Mouse (Mus musculus) urinary bladder, postnatal 10 days (tissue): Measurements from ENCODE around the gene Cd4.
"Not testable (repeated sequence)": the region's sequence is repeated elsewhere in the genome, so short reads cannot be mapped to it uniquely, and the experiment has no call there.

Experiments used
- DNase-seq: peaks from one replicate; pipeline ENCODE4 v3.0.0; 2022; ENCODE audit warnings: low spot score

Gene Cd4

DNA sequence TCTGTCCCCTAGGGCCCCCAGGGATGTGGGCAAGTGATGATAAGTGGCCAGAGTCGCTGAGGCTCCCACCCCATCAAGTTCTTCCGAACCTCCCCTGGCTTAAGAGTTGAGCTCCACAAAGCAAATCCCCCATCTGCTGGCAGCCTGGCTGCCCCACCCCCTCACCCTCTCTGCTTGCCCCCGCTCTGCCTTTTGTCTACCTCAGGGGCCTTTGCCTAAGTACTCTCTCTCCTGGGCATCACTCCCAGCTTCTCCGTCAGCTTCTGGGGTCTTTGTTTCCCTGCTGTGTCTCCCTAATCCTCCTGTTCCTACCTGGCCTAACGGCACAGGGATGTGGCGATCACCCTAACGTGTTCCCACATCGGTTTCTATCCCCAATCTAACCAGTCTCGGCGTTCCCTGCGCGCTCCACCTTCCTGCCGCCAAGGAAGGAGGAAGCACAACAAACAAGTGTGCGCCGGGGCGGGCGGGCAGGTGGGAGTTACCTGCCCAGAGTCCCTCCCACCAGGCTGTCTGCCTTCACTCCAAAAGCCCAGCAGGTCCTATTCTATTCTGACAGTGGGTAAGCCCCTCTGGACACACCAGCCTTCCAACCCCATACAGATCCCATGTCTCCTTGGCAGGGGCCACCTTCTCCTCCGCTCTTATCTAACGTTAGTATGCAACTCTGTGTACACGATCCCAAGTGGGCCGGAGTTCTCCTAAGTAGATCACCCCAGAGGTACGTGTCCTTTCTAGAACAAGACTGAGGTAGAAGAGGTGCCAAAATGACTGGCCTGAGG is 27.3 kb upstream of the Cd4 start:
- DNase-seq = no peak

DNA sequence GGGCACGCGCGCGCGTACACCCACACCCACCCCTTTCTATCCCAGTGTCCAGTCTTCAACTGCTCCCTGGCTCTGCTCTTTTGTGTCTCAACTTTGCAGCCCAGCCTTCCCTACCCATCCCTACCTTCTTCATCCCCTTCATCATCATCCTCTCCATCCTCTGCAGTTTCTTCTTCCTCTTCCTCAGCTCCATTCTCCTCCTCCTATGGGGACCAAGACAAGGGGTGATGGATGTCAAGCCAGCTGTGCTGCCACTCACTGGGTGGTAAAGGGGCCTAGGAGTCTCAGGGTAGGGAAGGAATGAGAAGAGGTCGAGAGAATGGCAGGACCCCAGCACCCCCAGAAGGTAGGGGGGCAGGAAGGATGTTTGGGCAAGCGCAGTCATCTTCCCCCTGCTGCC is 26.5 kb upstream of the Cd4 start:
- no peak for DNase-seq

DNA sequence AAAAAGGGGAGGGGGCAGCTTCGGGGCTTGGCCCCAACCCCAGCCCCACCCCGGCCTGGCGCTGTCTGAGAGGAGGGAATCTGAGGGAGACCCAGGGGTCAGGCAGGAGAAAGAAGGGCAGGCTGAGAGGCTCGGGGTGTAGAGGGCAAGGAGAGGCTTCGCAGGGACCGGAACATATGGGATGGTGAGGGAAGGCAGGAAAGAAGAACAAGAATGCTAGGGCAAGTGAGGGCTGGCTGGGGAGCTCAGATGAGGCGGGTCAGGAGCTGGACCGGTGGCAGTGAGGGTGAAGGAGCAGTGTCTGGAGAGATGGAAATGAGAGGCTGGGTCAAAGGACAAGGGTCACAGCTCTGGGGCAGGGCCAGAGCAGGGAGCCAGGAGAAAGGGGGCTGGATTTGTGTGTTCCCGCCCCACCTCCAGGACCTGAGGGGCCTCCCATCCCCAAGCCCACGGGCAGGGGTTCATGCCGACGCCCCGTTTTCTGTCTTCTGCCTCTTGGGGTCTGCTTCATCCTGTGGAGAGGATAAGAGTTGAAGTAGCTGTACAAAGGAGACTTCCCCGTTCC is 25.8 kb upstream of the Cd4 start:
- DNase-seq = no peak

DNA sequence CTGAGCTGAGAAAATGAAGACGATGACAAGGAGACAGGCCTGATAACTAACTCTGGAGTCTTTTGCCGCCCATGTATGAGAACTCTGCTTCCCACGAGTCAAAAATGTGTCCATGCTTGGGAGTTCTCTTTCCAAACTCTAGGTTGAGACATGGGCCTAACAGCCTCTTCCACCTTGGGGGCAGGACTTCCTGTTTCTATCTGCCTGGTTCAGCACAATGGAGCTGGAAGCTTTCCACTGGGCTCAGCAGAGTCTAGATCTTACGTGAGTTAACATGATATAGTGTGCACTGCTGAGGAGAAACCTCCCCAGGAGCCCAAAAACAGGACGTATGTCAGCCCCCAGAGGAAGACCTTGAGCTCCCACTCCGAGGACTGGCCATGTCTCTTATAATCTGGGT is 25.2 kb upstream of the Cd4 start:
- no peak for DNase-seq

DNA sequence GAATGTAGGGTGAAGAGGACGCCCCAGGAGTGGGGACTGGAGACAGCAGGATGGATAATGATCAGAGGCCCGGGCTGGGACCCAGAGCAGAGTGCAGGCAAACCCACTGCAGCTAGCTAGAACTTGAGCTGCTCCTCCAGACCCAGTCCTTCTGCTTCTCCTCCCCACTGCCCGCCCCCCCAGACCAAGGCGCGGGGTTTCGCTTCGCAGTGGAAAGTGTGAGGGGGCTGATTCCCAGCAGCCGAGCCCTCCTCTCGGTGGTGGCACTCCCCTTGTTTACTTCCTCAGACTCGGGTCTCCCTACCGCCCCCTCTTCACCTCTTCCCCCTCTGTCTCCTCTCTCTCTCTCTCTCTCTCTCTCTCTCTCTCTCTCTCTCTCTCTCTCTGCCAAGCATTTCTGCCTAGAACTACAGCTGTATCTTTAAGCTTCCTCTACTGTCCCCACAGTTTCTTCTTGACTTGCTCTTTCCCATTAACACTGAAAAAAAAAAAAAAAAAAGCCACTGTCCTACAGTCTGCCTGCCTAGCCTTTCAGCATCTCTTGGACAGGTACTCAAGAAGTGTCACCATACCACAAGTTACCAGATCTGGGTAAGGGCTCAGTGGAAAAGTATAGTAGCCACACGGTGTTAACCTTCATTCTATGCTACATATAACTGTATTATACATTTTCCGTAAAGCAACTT is 23.7 kb upstream of the Cd4 start, which contains the start of gene Lag3:
Gene Lag3 (minus strand): TSS at position 173 of the 686 bp plus-strand sequence.
- no peak for DNase-seq

DNA sequence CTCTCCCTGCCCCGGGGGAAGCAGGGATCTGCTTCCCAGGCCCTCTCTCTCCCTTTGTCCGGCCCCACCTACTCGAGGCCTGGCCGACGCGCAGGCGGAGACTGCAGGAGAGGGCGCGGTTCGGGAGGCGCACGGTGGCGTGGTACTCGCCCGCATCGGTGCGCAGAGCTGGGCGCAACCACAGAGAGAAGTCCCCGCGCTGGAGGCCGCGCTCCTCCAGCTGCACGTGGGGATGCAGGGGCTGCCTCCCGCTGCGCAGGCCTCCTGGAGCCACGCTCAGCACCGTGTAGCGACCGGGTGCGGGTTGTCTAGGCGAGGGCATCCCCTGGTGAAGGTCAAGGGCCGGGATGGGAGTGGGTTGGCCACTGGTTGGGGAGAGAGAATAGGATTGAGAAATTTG is 22.0 kb upstream of the Cd4 start:
- DNase-seq = no peak

DNA sequence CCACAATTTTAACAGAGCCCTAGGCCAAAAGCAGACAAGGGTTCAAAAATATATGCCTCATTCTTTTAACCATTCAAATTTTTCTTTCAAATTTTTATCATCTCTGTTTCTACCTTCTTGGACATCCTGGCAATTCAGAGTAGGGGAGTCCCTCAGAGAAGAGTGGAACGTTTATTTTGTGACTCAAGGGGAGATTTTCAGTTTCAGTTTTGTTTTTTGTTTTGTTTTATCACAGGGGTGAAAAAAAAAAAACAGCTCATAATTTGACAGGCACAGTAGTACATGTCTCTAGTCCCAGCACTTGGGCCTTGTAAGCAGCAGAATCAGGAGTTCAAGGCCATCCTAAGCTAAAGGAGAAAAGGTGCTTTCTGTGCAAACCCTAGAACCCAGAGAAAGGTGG is 19.7 kb upstream of the Cd4 start:
- no peak for DNase-seq

DNA sequence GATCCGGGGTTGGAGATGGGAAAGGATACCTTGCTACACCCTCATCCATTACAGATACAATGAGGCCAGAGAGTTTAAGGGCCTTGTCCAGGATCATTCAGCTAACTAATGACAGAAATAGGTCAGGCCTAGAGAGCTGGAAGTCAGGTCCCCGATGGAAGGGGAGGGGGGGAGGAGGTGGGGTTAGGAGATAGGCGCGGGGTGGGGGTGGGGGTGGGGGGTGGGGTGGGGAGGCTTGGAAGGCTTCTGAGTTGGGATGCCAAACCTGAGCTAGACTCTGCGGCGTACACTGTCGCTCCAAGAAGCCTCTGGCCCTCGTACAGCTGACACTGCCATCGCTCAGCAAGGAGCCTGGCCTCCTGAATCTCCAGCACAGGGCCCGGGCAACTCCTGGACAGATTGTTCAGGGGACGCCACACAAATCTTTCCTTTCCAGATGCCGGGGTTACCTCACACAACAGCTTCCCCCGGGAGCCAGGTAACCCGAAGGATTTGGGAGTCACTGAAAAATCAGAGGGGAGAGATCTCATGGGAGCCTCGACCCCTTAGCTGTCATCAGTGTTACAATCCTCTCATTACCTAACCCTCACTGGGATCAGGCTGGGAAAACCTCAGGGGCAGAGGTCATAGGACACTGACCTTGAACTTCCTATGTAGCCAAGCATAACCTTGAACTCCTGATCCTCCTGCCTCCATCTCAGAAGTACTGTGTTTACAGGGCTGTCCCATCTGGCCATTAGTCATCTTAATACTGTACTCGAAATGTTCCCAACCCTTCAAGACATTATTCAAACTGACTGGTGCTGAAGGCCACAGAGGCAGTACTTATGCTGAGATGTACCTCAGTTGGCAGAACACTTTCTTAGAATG is 17.2 kb upstream of the Cd4 start:
- no peak for DNase-seq

DNA sequence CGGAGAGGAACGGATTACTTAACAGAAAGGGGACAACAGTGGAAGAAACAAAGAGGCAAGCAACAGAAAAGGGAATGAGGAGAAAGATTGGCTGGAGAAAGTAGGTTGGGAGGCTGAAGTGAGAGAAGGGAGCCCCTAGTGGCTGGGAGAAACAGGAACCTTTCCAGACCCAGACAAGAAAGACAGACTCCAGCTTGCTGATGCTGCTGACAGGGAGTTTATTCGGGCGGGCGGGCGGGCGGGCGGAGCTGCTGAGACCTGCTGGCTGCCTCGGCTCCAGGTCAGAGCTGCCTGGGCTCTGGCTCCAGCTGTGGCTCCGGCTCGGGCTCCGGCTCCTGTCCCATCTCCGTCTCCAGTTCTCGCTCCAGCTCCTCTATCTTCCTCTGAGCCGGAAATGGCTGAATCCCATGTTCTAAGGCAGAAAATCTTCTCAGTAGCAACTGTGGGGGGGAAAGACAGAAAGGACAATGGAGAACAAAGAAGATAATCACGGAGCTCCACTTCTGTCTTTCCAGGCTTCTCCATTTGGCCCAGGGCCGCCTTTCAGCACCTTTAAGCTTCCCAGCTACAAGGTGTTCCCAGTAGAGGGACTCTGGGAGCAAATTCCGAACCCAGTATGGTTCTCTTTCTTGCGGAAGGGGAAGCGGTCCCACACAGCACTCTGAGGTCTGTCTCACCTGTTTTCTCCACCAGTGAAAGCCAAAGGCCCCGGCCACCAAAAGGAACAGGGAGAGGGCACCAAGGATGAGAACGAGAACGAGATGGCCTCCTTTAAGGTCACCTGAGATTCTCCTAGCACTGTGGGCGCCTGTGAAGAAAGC is 16.4 kb upstream of the Cd4 start:
- no peak for DNase-seq

DNA sequence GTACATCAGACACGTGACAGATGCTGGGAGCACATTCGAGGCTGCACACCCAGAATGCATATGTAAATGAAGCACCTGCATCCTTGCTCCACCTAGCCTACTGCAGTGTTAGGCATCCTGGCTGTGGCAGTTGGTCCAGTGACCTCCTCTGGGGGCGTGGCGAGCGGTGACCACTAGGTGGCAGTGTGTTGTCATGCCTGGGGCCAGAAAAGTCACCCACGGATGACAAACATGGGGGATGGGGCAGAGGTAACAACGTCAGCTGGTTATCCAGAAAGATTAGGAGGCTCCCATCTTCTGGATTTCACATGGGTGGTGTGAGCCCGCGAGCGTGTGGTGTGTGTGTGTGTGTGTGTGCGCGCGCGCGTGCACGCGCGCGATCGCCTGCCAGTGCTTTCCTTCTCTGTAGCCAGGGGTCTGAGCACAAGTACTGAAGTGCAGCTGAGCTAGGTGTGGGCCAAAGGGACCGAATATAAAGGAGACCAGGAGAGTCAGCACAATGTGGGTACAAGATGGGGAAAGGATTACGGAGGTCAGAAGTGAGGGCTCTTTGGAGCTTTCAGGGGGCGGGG is 15.6 kb upstream of the Cd4 start:
- DNase-seq = peak; percentile 92

DNA sequence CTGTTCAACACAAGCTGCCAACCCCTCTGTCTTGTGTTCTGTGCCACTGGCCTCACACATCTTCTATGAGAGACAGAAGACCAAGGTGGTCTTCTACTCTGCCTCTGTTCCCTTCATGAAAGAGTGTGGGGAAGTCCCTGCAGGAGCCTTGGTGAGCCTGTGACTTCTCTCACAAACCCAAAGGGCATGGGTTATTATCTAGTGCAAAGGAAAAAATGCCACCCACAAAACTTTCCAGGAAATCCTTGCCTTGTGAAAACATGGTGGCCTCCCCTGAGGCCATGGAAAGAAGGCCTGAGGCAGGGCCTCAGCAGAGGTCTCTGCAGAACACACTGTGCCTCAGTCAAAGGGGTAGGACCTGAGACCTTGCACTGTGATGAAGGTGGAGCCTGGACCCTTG is 13.8 kb upstream of the Cd4 start:
- DNase-seq = no peak

DNA sequence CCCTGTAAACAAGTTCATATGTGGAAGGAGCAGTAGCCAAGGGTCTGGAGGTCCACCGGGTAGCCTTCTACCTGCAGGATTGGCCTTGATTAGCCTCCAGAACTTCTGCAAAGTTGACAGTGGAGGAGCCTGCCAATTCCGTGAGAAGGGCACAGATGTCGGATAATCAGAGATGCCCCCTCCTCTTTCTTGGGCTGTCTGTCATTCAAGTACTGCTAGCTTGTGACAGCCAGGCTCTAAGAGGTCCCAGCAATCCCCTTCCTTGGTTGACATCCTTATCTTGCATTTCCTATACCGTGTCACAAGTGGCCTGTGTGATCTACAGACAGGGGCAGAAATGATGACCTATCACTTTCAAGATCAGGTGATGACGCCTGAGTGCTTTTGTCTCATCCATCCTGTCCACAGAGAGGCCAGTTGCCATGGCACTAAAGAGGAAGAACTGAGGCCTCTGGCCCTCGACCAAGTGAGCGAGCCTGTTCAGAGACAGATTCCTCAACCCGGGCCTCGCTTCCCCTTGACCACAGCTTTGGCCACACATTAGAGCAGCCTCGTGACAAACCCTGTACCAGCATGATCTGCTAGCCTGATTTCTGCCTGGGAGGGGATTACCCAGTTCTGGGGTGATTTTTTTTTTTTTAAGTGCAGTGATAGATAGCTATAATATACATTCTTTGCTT is 12.9 kb upstream of the Cd4 start:
- no peak for DNase-seq

DNA sequence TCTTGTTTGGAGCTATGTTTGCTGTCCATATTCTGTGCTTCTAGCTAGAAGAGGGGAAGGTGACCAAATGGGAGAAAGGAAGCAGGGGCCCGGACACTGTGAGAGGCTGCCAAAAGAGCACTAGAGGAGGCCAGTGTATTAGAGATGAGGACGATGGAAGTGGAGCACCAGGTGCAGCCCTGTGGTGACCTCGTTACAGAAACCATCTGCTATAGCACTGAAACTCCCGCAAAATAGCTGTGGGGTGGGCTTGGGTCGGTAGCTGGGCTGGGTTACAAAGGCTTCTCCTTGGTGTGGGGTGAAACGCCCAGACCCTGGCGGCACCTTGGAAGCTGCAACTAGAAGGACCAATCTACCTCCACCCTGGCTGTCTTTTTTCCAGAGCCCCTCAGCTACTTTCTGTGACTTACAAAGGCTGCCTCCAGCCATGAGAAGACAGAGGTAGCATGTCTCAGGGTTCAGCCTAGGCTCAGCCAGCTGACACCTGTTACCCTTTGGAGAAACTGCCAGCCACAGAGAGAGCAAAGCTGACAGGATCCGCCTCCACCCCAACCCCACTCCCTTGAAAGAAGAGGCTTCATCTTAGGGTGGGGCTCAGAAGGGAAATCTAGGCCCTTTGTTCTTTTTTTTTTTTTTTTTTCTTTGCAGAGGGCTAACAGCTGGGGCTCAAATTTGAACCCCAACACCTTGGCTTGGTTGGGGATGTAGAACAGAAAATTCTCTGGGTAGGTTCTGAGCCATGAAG is 12.2 kb upstream of the Cd4 start:
- DNase-seq = no peak

DNA sequence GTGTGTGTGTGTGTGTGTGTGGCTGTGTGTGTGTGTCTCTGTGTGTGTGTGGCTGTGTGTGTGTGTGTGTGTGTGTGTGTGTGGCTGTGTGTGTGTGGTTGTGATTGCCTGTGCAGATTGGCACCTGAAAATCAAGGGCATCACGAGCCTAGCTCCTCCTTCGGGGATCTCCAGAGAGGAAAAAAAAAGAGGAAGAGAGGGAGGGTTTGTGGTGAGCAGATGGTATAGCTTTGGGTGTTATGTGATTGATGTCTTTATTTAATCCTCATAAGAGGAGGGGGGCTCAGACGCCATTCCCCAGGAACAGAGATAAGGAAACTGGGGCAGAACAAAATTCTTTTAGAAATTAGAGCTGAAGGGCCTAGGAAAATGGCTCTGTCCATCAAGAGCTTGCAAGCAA is 10.3 kb upstream of the Cd4 start:
- no peak for DNase-seq

DNA sequence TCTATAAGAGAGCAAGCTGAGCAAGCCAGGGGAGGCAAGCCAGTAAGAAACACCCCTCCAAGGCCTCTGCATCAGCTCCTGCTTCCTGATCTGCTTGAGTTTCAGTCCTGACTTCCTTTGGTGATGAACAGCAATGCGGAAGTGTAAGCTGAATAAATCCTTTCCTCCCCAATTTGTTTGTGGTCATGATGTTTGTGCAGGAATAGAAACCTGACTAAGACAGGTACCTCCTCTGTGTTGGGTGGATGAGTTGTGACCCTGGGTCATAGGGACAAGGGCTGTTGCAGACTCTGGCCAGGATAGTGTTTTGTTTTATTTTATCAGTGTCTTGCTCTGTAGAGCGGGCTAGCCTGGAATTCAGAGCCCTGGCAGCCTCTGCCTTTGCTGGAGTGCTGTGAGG is 6.1 kb upstream of the Cd4 start:
- DNase-seq = not testable (repeated sequence)

DNA sequence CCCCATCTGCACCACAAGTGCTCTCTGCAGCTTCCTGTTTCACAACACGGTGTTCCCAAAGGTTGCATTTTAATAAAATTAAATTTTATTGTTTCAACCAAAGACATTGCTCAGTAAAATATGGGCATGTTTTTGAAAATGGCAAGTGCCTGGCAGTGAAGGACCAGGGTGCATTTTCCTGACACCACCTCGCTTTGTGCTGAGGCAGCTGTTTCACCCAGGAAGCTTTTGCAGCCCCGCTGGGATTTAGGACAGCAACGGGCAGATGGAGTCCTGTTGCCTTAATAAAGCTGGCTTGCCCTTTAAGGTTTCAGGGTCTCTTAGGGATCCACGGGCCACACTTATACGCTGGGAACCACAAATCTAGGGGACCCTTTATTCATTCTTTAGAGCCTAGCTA is 3.0 kb upstream of the Cd4 start:
- no peak for DNase-seq

DNA sequence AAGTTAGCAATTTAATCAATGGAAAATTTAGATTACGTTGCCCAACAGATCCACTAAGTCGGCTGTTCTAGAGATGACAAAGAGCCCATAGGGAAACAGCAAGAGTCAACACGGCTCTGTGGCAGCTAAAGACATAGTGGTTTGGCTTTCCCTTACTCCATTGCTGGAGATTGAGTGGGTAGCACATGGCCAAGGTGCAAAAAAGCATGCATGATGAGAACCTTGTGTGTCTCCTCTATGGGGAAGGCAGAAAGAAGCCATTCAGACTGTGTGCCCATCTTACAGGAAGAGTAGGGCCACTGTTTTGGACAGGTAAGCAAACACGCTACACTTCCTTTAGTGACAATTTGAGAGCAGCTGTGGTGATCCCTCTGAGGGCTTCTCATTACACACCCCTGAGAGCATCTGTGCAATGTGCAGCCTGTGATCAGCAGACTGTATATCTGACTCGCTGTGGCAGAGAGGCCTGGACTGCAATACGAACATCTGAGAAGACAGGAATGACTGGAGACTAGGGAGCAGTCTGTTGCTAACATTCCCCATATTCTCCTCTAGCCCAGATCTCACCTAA is 619 bp upstream of the Cd4 start:
- DNase-seq = no peak

DNA sequence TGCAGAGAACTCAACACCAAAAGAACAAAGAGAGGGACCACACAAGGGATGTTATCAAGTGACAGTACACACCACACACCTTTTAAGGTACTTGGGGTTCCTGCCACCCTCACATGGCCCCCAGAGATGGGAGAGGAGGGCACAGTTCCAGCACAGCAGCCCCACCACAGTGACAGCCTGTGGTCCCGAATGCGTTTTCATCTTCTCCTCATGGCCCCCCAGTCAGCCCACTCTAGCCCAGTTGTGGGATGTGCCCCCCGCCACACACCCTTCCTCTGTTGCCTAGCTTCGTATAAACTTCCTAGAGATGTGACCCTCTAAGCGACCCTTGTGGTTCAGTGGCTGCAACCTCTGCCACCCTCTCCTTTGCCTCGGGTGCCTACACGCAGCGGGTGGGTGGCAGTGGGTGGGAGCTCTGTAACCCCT is 2.1 kb downstream of the Cd4 start:
- DNase-seq = no peak

DNA sequence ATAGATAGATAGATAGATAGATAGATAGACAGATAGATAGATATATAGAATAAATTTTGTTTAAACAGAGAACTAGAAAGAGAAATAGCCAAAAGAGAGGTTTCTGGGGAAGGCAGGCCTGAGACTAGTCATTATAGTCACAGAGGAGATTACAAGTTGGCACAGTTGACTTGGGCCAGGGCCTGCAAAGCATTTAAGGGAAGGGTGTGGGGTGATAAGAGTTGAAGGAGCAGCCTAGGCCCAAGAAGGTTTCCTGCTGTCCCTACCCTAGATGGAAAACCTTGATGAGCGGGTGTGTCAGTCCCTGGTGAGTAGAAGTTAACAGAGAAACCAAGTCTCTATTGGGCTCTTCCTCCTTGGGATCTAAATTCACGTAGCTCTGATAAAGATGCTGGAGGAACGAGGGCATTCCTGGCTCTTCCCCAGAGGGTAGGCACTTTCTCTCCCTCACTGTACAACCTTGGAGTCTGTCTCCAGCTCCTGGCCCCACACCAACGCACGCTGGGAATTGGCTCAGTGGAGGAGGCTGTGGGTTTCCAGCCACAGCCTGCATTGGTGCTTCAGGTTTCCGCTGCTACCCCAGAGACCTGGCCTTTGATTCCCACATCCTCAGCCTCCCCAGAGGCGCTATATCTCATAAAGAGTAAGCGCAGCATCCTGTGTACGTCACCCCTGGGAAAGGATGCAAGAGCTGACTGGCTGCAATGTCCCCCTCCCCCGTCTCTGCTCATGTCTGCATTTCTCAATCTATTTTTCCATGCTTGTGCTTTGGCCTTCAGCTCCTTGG is 3.1 kb downstream of the Cd4 start:
- no peak for DNase-seq
